Mouse (Mus musculus) liver, postnatal 0 days (tissue): ENCODE results near the gene D2hgdh. TPM values are rescaled to one million over a fixed set of nuclear protein-coding genes. Genes with fewer than 3 reads are reported as not detected.
"Not testable (repeated sequence)": the region's sequence is repeated elsewhere in the genome, so short reads cannot be mapped to it uniquely, and the experiment has no call there.

ENCODE experiments used
- ATAC-seq: fragments of 200-750 bp; cut with Nextera tagmentation; 2 replicates; pipeline ENCODE4 v1.8.0; 2017; ENCODE audit warnings: mild to moderate bottlenecking, moderate library complexity
- DNase-seq: peaks from one replicate; pipeline ENCODE4 v3.0.0-alpha.2; 2016
- H3K27ac ChIP-seq: fragments of 300-500 bp; sonication (generic); 2 replicates; pipeline ENCODE4 v1.5.1; 2014; ENCODE audit warnings: antibody characterized with exemption, moderate library complexity, mild to moderate bottlenecking, low read depth
- H3K27me3 ChIP-seq: fragments of 300-500 bp; sonication (generic); 2 replicates; pipeline ENCODE4 v1.6.1; 2014; ENCODE audit warnings: low read length, control low read depth, mixed read lengths; ENCODE audit not compliant: insufficient read depth
- H3K36me3 ChIP-seq: fragments of 300-500 bp; sonication (generic); replicated peaks from 2 replicates; pipeline ENCODE4 v1.6.1; 2014; ENCODE audit warnings: mild to moderate bottlenecking, control low read depth, low read length, moderate library complexity, mixed read lengths; ENCODE audit not compliant: insufficient read depth
- H3K4me1 ChIP-seq: fragments of 300-500 bp; sonication (generic); 2 replicates; pipeline ENCODE4 v1.6.1; 2014; ENCODE audit warnings: antibody characterized with exemption, mild to moderate bottlenecking, control low read depth; ENCODE audit not compliant: insufficient read depth
- H3K4me2 ChIP-seq: fragments of 300-500 bp; sonication (generic); 2 replicates; pipeline ENCODE4 v1.6.1; 2014; ENCODE audit warnings: low read depth, mild to moderate bottlenecking, low read length, moderate library complexity, mixed read lengths
- H3K4me3 ChIP-seq: fragments of 300-500 bp; sonication (generic); 2 replicates; pipeline ENCODE4 v1.5.1; 2014; ENCODE audit warnings: low read depth, low read length
- H3K9ac ChIP-seq: fragments of 300-500 bp; sonication (generic); replicated peaks from 2 replicates; pipeline ENCODE4 v1.6.1; 2014; ENCODE audit warnings: mild to moderate bottlenecking, moderate library complexity
- H3K9me3 ChIP-seq: fragments of 300-500 bp; sonication (generic); 2 replicates; pipeline ENCODE4 v1.6.1; 2016; ENCODE audit warnings: mild to moderate bottlenecking, control low read depth, low read length, mixed read lengths
- CTCF ChIP-seq: sonication (generic); IDR thresholded peaks from 2 replicates; pipeline ENCODE4 v1.5.1; 2016; ENCODE audit warnings: antibody characterized with exemption, low read depth
- EP300 ChIP-seq: IDR thresholded peaks from 2 replicates; pipeline ENCODE4 v1.6.1; 2016; ENCODE audit warnings: antibody characterized with exemption, low read depth, mild to moderate bottlenecking
- WGBS: fragments of 180-500 bp; shearing (Covaris S2); extraction: QIAGEN DNeasy Blood & Tissue Kit; methylation state at CpG from one replicate; pipeline ENCODE4 v1.1.7; 2014; ENCODE audit not compliant: insufficient replicate concordance; 5-methylcytosine and 5-hydroxymethylcytosine counted together
- polyA plus RNA-seq: library from polyadenylated mRNA; unstranded; fragments of >200 nt; fragmentation: Nextera tagmentation; extraction: Ambion mirVana; gene quantifications from 2 replicates; pipeline ENCODE4 v1.2.1, GENCODE M21; 2015

Gene D2hgdh
- polyA plus RNA-seq, 1 experiment from 2014 or later: 5.7 TPM

DNA sequence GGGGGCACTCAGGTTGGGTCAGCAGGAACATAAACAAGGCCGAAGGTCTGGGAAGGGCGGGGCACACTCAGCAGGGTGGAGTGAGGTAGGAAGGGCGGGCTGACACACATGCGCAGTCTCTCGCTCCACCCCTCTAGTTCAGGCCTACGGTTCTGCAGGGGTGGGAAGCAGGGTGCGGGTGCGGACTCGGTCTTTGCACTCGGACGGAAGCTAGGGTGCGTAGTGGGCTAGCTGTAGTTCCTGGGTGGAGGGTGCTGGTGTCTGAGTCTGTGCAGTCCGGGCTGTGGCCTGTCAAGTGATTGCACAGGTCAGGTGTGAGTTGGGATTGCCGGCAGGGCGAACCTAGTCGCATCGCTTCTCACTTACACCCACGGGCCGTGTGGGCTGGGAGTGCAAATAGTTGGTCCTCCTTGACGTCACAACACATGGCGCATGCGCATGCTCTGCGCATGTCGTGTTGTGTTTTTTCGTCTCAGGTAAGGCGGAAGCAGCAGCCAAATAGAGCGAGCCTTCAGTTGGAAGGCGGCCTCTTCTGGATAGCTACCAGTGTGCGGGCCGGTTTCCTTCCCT, 481 bp downstream of the D2hgdh start:
- peak overlapping the region; percentile 99 for H3K27ac ChIP-seq
- peak; percentile 99 for ATAC-seq

DNA sequence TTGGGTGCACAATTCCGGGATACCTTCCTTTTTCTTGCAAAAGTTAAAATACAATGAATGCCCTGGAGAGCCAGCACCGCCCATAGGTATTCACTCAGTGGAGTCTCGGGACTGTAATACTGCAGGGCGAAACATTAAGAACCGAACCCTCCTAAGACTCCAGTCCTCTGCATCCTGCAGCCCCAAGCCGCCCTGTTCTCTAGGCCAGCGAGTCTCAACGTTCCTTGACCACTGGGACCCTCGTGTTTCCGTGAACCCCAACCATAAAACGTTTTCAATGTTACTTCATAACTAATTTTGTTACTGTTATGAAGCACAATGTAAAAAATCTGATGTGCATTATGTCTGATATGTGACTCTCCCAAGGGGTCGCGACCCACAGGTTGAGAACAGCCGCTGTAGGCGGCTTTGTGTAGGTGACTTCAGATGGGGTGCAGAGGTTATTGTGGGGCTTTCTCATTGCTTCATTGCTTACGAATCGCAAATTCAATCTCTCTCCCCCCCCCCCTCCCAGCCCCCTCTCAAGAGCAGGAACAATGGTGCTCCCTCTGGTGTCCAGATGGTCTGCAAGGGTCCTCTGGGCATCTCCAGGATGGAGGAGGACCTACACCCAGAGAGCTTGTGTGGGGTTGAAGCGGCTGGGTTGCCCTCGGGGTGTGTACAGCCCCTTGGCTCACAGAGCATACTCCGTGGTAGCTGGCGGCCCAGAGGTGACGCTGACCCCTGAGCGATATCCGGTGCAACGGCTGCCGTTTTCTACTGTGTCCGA, 1.2 kb downstream of the D2hgdh start:
- Histone ChIP-seq H3K4me2 (peak overlapping the region; percentile 84), H3K36me3 (peaks cover 7% of the 10 kb centered on the region), H3K4me3 (peak overlapping the region; percentile 53), H3K9me3 (no peaks in the 10 kb centered on the region), H3K27me3 (no peaks in the 10 kb centered on the region), H3K9ac (peak overlapping the region; percentile 77), H3K27ac (peak overlapping the region; percentile 99), H3K4me1 (peaks cover 20% of the 10 kb centered on the region)
- ATAC-seq (no peak), DNase-seq (no peak)
- TF ChIP-seq EP300 (no peak), CTCF (0 out of 2 replicates have a peak, but pooled peaks have one; percentile 19)
- WGBS: 43% methylated on average over 27 of the region's 27 CpGs

More for the DNA sequence above, 481 bp downstream of the D2hgdh start:
- WGBS: under 1% methylated on average over 30 of the region's 30 CpGs
- Histone ChIP-seq H3K36me3 (peaks cover 14% of the 10 kb centered on the region), H3K27me3 (no peaks in the 10 kb centered on the region), H3K4me2 (peak overlapping the region; percentile 84), H3K4me3 (peak overlapping the region; percentile 53), H3K9me3 (no peaks in the 10 kb centered on the region), H3K4me1 (peaks cover 20% of the 10 kb centered on the region), H3K9ac (peak overlapping the region; percentile 77)
- TF ChIP-seq EP300 (no peak), CTCF (peak; percentile 43)
- DNase-seq: peak; percentile 94

DNA sequence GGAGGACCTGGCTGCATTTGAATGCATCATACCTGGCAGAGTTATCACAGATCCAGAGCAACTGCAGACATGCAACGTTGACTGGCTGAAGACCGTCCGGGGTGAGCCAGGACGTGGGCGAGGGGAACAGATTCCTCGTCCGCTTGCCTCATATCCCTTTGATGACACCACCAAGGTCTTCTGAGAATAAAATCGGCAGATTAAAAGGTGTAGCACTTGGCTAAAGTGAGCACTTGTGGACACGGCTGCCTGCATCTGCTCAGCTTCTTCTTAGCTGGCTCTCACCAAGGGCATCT, 1.8 kb downstream of the D2hgdh start:
- DNase-seq (no peak), ATAC-seq (no peak)
- Histone ChIP-seq H3K4me3 (no peak overlapping the region), H3K9ac (no peak overlapping the region), H3K27me3 (no peaks in the 10 kb centered on the region), H3K27ac (0 out of 2 replicates have a peak overlapping the region, but pooled peaks have one; percentile 99), H3K4me2 (peak overlapping the region; percentile 84), H3K9me3 (no peaks in the 10 kb centered on the region), H3K36me3 (peaks cover 2% of the 10 kb centered on the region), H3K4me1 (peaks cover 20% of the 10 kb centered on the region)
- TF ChIP-seq EP300 (no peak), CTCF (no peak)
- WGBS: 90% methylated on average over 9 of the region's 9 CpGs

DNA sequence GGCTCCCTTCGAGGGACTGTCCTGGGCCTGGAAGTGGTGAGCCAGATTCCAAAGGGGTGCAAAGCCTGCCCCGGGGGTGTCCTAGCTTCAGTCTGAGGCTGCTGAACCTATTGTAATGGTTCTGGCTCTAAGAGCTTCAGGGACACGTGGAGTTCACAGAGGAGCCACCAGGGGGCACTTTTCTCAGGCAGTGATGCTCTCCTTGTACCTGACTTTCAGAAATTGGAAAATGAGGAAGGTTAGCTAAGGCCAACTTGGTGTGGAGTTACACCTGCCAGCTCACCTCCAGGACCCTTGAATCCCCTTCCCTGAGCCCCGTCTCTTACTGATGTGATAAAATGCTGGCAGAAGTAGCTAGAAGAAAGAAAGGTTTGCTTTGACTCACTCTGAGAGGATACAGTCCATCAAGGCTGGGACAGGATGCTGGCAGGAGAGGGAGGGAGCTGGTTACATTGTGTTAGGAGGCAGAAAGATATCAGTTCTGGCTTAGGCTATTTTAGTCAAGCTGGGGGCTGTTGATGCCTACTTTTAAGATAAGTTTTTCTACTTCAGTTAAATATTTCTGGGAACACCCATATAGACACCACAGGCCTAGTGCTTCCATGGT, 8.1 kb downstream of the D2hgdh start:
- peak; percentile 43 for TF ChIP-seq CTCF
- WGBS: 52% methylated on average over 2 of the region's 4 CpGs
- ATAC-seq: not testable (repeated sequence)

DNA sequence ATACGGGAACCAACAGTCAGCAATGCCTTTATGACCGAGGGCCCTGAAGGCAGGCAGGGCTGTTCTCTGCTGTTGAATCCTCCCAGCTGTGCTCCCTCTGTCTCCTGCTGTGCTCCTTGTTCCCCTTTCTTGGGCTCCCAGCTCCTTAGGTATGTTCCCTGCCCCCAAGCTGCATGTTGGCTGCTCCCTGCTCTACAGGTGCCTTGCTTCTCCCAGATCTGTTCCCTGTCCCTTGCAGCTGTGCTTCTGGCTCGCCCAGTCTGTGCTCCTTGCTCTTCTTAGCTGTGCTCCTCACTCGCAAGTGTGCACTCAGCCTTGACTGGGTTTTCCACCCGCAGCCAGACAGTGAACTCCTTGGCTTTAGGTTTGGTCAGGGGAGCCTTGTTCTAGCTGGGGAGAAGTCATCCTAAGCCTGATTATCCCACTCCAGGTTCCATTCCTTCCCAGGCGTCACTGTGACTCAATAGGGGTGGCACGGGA, 10.0 kb downstream of the D2hgdh start:
- Histone ChIP-seq H3K9me3 (no peaks in the 10 kb centered on the region), H3K27me3 (no peaks in the 10 kb centered on the region), H3K4me2 (no peak overlapping the region), H3K36me3 (0 out of 2 replicates have a peak, but pooled peaks cover 2% of the 10 kb centered on the region), H3K27ac (no peak overlapping the region), H3K4me1 (no peaks in the 10 kb centered on the region), H3K4me3 (no peak overlapping the region), H3K9ac (no peak overlapping the region)
- ATAC-seq: no peak
- WGBS: 86% methylated on average over 7 of the region's 7 CpGs
- TF ChIP-seq EP300 (no peak), CTCF (no peak)
- DNase-seq: no peak

More for the DNA sequence above, 8.1 kb downstream of the D2hgdh start:
- not testable (repeated sequence) for H3K27me3 ChIP-seq, H3K4me3 ChIP-seq, H3K4me1 ChIP-seq, H3K9ac ChIP-seq, H3K36me3 ChIP-seq, H3K4me2 ChIP-seq, DNase-seq, H3K9me3 ChIP-seq, H3K27ac ChIP-seq

DNA sequence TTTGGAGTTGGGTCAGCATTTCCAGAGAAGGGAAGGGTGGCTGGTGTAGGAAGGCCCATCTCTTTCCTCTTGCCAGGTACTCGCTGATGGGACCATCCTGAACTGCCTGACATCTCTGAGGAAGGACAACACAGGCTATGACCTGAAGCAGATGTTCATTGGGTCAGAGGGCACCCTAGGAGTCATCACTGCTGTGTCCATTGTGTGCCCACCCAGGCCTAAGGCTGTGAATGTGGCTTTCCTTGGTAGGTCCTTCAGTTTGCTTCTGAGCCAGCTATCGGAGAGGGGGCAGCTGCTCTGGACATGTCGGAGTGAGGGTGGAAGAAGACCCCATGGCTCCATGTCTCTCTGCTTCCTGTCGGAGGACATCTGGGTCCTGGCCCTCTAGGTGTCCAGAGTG, 10.5 kb downstream of the D2hgdh start:
- Histone ChIP-seq H3K36me3 (0 out of 2 replicates have a peak, but pooled peaks cover 2% of the 10 kb centered on the region), H3K27ac (no peak overlapping the region), H3K27me3 (no peaks in the 10 kb centered on the region), H3K4me1 (no peaks in the 10 kb centered on the region), H3K4me3 (no peak overlapping the region), H3K9ac (no peak overlapping the region), H3K4me2 (no peak overlapping the region), H3K9me3 (no peaks in the 10 kb centered on the region)
- DNase-seq: no peak
- WGBS: 91% methylated on average over 4 of the region's 4 CpGs
- TF ChIP-seq CTCF (no peak), EP300 (no peak)
- no peak for ATAC-seq
